Mouse (Mus musculus) hindbrain, postnatal 0 days (tissue): ENCODE measurements around the gene Nr1i3. TPM values are rescaled to one million over a fixed set of nuclear protein-coding genes. Genes with fewer than 3 reads are reported as not detected.

Source experiments
- ATAC-seq: fragments of 200-750 bp; cut with Nextera tagmentation; 2 replicates; pipeline ENCODE4 v1.8.0; 2017; ENCODE audit warnings: mild to moderate bottlenecking, moderate TSS enrichment, moderate library complexity
- DNase-seq: peaks from one replicate; pipeline ENCODE4 v3.0.0-alpha.2; 2015; ENCODE audit warnings: low spot score
- H3K27ac ChIP-seq: fragments of 300-500 bp; sonication (generic); 2 replicates; pipeline ENCODE4 v1.5.1; 2014; ENCODE audit warnings: mild to moderate bottlenecking
- H3K27me3 ChIP-seq: fragments of 300-500 bp; sonication (generic); 2 replicates; pipeline ENCODE4 v1.6.1; 2014; ENCODE audit warnings: low read length, mixed read lengths; ENCODE audit not compliant: insufficient read depth
- H3K36me3 ChIP-seq: fragments of 300-500 bp; sonication (generic); 2 replicates; pipeline ENCODE4 v1.6.1; 2014; ENCODE audit warnings: low read length, mixed read lengths; ENCODE audit not compliant: insufficient read depth
- H3K4me1 ChIP-seq: fragments of 300-500 bp; sonication (generic); 2 replicates; pipeline ENCODE4 v1.6.1; 2014; ENCODE audit warnings: antibody characterized with exemption, low read length, mixed read lengths; ENCODE audit not compliant: insufficient read depth
- H3K4me2 ChIP-seq: fragments of 300-500 bp; sonication (generic); 2 replicates; pipeline ENCODE4 v1.6.1; 2014; ENCODE audit warnings: low read depth, mild to moderate bottlenecking, low read length, moderate library complexity, mixed read lengths
- H3K4me3 ChIP-seq: fragments of 300-500 bp; sonication (generic); 2 replicates; pipeline ENCODE4 v1.5.1; 2014; ENCODE audit warnings: low read length
- H3K9ac ChIP-seq: fragments of 300-500 bp; sonication (generic); replicated peaks from 2 replicates; pipeline ENCODE4 v1.6.1; 2014; ENCODE audit warnings: mild to moderate bottlenecking, low read length, moderate library complexity, mixed read lengths
- H3K9me3 ChIP-seq: fragments of 300-500 bp; sonication (generic); 2 replicates; pipeline ENCODE4 v1.6.1; 2016; ENCODE audit warnings: low read length, mixed read lengths
- CTCF ChIP-seq: IDR thresholded peaks from 2 replicates; pipeline ENCODE4 v1.5.1; 2016; ENCODE audit warnings: antibody characterized with exemption, control low read depth, low read depth
- WGBS: fragments of 180-500 bp; shearing (Covaris S2); extraction: QIAGEN DNeasy Blood & Tissue Kit; methylation state at CpG from one replicate; pipeline ENCODE4 v1.1.7; 2014; 5-methylcytosine and 5-hydroxymethylcytosine counted together
- polyA plus RNA-seq: library from polyadenylated mRNA; unstranded; fragments of >200 nt; fragmentation: Nextera tagmentation; extraction: Ambion mirVana; gene quantifications from 2 replicates; pipeline ENCODE4 v1.2.1, GENCODE M21; 2015
- total RNA-seq: library from RNA; depleted of rRNA; stranded (reverse); fragments of >200 nt; gene quantifications from 2 replicates; pipeline ENCODE4 v1.2.3, GENCODE M21; 2014

The Nr1i3 gene
- total and polyA plus RNA-seq, 2 experiments from 2014 or later = 0.40 TPM; not detected in 1

DNA sequence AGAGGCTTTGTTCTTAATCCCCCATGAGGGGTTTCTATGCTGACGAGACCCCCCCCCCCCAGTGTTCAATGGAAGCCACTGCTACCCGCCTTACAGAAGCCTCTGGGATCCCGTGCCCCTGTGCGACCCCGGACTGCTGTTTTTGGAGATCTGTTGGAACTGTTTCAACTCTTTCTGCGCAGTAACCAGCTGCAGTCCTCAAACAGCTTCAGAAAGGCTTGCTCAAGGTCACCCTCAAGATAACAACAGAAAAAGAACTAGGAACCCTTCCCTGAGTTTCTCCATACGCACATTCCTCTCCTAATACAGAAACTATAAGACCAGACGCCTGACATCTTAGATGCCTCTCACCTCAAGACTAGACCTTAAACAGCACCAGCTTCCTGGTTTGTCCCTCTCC, 24.7 kb upstream of the Nr1i3 start:
- Histone ChIP-seq H3K27ac (no peak overlapping the region), H3K4me1 (peaks cover 6% of the 10 kb centered on the region), H3K4me3 (no peak overlapping the region), H3K4me2 (peak overlapping the region; percentile 9; the same call in 1 of the 2 replicates), H3K9me3 (no peaks in the 10 kb centered on the region), H3K36me3 (no peaks in the 10 kb centered on the region), H3K27me3 (no peaks in the 10 kb centered on the region), H3K9ac (no peak overlapping the region)
- ATAC-seq = no peak
- WGBS = 12% methylated on average over 8 of the region's 8 CpGs
- TF ChIP-seq CTCF = no peak
- no peak for DNase-seq

DNA sequence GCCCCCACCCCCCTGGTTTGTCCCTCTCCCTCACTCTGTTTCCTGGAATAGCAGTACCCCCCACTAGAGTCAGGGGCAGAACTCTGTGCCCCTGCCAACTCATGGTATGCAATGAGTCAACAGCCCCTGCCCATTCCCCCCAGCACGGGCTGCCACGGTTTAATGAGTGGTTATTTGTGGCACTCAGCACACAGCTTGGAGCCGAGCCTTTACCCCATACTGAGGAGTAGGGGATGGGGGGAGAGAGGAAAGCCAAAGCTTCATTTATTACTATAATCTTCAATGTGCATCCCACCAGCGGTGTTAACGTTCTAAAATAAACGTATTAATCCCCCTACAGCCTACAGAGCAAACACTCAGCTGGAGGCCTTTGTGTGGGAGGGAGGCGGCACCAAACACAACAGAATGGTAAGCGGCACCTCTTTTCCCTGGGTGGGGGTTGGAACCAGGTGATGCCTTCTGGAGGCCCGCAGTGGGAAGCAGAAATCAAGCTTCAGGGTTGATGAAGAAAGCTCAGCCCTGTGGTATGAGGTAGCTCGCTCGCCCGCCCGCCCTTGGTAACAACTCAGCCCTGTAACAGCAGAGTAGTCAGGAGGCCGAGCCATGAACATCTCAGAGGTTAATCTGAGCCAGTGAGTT, 24.2 kb upstream of the Nr1i3 start:
- Histone ChIP-seq H3K4me1 (peaks cover 7% of the 10 kb centered on the region), H3K27me3 (no peaks in the 10 kb centered on the region), H3K4me2 (peak overlapping the region; percentile 9; the same call in 1 of the 2 replicates), H3K9ac (no peak overlapping the region), H3K4me3 (no peak overlapping the region), H3K9me3 (no peaks in the 10 kb centered on the region), H3K27ac (no peak overlapping the region), H3K36me3 (no peaks in the 10 kb centered on the region)
- no peak for TF ChIP-seq CTCF
- WGBS = 31% methylated on average over 14 of the region's 14 CpGs
- DNase-seq (no peak), ATAC-seq (no peak)

DNA sequence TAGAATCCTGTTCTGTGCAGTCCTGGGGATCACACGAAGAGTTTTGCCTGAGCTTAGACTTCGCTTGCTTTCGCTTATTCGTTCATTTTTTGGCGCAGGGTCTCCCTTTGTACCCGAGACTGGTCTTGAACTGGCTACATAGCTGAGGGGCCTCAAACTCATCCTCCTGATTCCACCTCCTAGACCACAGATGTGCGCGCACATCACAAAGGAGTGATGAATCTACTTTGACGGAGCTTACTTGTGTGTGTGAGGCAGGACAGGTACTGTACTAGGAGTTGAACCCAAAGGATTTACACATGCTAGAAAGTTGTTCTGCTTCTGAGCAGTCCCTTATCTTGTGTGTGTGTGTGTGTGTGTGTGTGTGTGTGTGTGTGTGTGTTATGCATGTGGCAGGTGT, 22.9 kb upstream of the Nr1i3 start:
- no peaks in the 10 kb centered on the region for H3K36me3 ChIP-seq
- no peak for DNase-seq
- H3K4me3 ChIP-seq = no peak overlapping the region
- 94% methylated on average over 9 of the region's 9 CpGs for WGBS
- peaks cover 8% of the 10 kb centered on the region for H3K4me1 ChIP-seq
- no peak for TF ChIP-seq CTCF
- no peak for ATAC-seq
- no peak overlapping the region for H3K27ac ChIP-seq
- H3K4me2 ChIP-seq = no peak overlapping the region
- peaks cover 4% of the 10 kb centered on the region; the same call in 1 of the 2 replicates for H3K27me3 ChIP-seq
- H3K9me3 ChIP-seq = no peaks in the 10 kb centered on the region
- no peak overlapping the region for H3K9ac ChIP-seq

DNA sequence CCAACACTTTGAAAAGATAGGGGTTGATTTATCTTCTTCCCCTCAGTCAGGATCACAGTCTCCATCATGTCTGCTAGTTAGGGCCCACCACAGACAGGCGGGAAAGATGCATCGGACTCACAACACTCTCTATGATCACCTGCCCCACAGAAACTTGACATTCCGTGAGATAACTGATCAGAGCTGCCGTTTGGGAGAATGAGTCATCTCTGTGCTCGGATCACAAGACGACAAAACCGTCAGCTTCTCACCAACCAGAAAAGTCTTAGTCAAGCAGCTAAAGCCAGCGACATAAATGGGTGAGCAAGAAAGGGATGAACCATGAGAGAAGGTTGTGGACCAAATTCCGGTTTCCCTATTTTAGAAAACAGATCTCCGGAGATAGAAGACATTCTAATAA, 21.5 kb upstream of the Nr1i3 start:
- no peak overlapping the region for H3K4me3 ChIP-seq
- no peaks in the 10 kb centered on the region for H3K9me3 ChIP-seq
- H3K27ac ChIP-seq = no peak overlapping the region
- H3K27me3 ChIP-seq = peaks cover 4% of the 10 kb centered on the region; the same call in 1 of the 2 replicates
- DNase-seq (no peak), ATAC-seq (no peak)
- TF ChIP-seq CTCF = no peak
- no peak overlapping the region; the same call in 1 of the 2 replicates for H3K4me2 ChIP-seq
- H3K4me1 ChIP-seq = peaks cover 8% of the 10 kb centered on the region
- no peak overlapping the region for H3K9ac ChIP-seq
- H3K36me3 ChIP-seq = no peaks in the 10 kb centered on the region
- 50% methylated on average over 10 of the region's 10 CpGs for WGBS

DNA sequence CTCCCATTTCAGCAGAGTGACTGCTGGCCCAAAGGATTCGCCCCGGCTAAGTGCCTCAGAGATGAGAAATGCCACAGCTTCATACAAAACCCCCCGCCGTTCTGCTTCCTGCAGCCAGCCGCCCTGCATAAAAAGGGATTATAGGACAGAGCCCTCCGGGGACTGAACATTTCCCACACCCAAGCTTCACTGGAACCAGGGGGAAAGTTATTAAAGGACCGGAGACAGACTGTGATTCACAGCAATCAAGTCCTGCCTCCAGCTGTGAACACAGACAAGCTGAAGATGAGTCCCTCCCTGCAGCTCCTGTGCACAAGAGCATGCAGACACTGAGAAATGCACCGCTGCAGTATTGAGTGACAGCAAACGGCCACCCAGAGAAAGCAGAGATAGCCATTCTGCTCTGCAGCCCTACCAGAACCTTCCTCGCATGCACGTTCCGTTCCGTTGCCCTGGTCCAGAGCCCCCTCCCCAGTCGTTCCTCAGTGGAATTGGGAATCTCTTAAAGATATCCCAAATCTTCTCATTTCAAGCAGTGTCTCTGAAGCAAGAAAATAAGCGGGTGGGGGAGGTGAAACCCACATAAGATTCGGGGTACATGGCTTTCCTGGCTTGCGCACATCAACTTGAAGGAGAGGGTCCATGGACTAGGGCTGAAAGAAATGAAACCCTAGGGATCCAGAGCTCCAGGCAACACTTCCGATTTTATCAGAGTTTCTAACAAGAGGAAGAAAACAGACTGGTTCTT, 20.5 kb upstream of the Nr1i3 start:
- H3K4me2 ChIP-seq = peak overlapping the region; percentile 96
- no peak for TF ChIP-seq CTCF
- no peaks in the 10 kb centered on the region for H3K9me3 ChIP-seq
- peaks cover 5% of the 10 kb centered on the region for H3K4me1 ChIP-seq
- no peaks in the 10 kb centered on the region for H3K36me3 ChIP-seq
- ATAC-seq = peak; percentile 36
- H3K4me3 ChIP-seq = peak overlapping the region; percentile 30
- peak overlapping the region; percentile 9; the same call in 1 of the 2 replicates for H3K27ac ChIP-seq
- 5% methylated on average over 18 of the region's 18 CpGs for WGBS
- peak overlapping the region; percentile 34; the same call in 1 of the 2 replicates for H3K9ac ChIP-seq
- peaks cover 4% of the 10 kb centered on the region; the same call in 1 of the 2 replicates for H3K27me3 ChIP-seq
- peak; percentile 53 for DNase-seq

DNA sequence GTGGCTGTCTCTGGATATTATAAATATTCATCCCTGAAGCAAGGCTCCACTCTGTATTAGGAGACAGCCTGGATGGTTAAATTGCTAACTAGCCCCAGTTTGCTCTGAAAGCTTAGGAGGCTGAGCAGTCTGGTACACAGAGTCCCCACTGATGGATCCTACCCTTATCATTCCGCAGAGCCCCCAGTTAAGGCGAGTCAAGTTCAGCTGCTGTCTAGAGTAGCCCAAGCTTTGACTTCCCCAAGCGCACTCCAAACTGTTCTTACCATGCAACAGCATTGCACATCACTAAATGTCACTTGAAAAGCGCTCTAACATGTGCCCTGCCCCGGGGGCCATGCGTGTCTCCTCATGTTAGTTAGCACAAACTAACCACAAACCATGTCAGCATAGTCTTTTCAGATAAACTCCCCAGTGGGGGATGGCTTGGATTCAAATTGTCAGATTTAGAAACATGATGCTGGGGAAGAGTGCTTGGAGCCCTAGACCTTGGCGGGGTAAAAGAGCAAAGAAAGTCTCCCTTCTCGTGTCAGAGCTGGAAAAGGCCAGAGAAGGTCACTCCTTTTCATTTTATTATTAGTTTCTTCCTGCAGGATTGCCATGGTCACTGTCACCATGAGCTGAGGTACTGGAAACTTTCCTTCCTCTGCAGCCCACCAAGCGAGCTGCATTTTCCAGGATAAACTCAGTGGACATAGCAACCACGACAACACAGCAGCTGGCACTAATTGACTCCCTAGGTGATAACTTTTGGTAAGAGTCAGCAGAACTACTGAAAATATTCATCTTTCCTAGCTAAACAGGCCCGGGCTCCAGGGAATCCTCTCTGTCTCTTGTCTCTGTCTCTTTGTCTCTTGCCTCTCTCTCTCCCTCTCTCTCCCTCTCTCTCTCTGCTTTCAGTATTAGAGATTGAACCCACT, 19.6 kb upstream of the Nr1i3 start:
- ATAC-seq = no peak

More for the DNA sequence above, 19.6 kb upstream of the Nr1i3 start:
- Histone ChIP-seq H3K9me3 (no peaks in the 10 kb centered on the region), H3K27me3 (peaks cover 4% of the 10 kb centered on the region; the same call in 1 of the 2 replicates), H3K4me2 (peak overlapping the region; percentile 96), H3K9ac (no peak overlapping the region), H3K4me3 (peak overlapping the region; percentile 66), H3K4me1 (peaks cover 3% of the 10 kb centered on the region), H3K27ac (peak overlapping the region; percentile 9; the same call in 1 of the 2 replicates), H3K36me3 (no peaks in the 10 kb centered on the region)
- no peak for TF ChIP-seq CTCF
- DNase-seq = no peak
- WGBS = 28% methylated on average over 11 of the region's 11 CpGs
